12 mouse cellular contexts compared by ENCODE assay signal in the genomic region with DNA sequence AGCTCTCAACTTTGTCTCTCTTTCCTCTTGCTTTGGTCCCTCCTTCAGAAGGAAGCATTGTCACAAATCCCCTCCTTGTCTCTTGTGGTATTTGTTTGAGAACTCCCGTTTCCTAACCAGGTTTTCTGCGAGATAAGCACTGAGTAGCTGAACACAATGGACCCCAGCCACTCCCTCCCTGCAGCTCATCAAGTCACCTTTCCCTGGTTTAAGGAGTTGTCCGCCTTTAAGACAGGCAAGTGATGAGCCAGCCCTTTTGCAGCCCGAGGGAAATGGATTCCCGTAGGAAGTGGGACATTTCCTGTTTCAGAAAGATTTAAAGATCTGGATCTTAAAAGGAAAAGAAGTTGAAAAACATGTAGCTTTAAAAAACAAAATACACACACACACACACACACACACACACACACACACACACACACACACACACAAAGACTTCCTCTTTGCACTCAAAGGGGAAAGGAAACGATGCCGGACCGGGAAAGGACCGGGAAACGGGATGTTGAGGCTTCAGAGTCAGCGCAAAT. TPM values are rescaled to one million over a fixed set of nuclear protein-coding genes. Genes with fewer than 3 reads are reported as not detected.
DNase-seq lines count a peak whose midpoint lies in the region; ATAC-seq and TF ChIP-seq lines count a peak whose summit lies in the region.
"Had no signal": no experiment of that assay in that cellular context is flagged by ENCODE, and none has a peak within 500 bp of the region (broad histone marks: within the 10 kb centered on the region; RNA-seq: fewer than 3 reads in every experiment).

No protein-coding gene starts in this region.

- no peaks in the 10 kb centered on the region for H3K4me1 ChIP-seq in liver, postnatal 0 days (ENCODE audit: insufficient read depth)
- no peaks in the 10 kb centered on the region for H3K4me1 ChIP-seq in hindbrain, postnatal 0 days (ENCODE audit: insufficient read depth, low read length)
- H3K4me1 ChIP-seq: neural tube, embryonic 15.5 days had no signal

- H3K4me3 ChIP-seq in liver, postnatal 0 days (ENCODE audit: low read depth, low read length), result no peak overlapping the region
- no peak overlapping the region for H3K4me3 ChIP-seq in hindbrain, postnatal 0 days (ENCODE audit: low read length)
- H3K4me3 ChIP-seq in left cerebral cortex, adult 2 months, result no peak overlapping the region
- H3K4me3 ChIP-seq: neural tube, embryonic 15.5 days had no signal

- H3K9ac ChIP-seq in liver, postnatal 0 days (replicated peaks), result no peak overlapping the region
- H3K9ac ChIP-seq in hindbrain, postnatal 0 days (replicated peaks; ENCODE audit: low read length), result no peak overlapping the region
- H3K9ac ChIP-seq: neural tube, embryonic 15.5 days had no signal

- TF ChIP-seq EP300 in liver, postnatal 0 days (IDR thresholded peaks at IDR 0.05; ENCODE audit: low read depth), result no peak

- peak; percentile 81 for DNase-seq in 416B (ENCODE audit: low read depth)
- peak; percentile 27 for DNase-seq in MEL-GATA-1-ER (ENCODE audit: extremely low read depth, low read depth)
- peak; percentile 49 to 63 for DNase-seq in heart, postnatal 10 days
- DNase-seq in liver, postnatal 0 days, result peak; percentile 31
- DNase-seq in hindbrain, postnatal 0 days (ENCODE audit: low spot score), result no peak
- DNase-seq in left cerebral cortex, adult 2 months (ENCODE audit: extremely low spot score in 1 of 2, low spot score in 2 of 2), result no peak
- DNase-seq in embryo, embryonic 10 days (ENCODE audit: low spot score), result no peak
- DNase-seq: gastrocnemius, postnatal 14 days; left cerebral cortex, postnatal 4 days; thymus, adult 2 months had no signal

- H3K27me3 ChIP-seq in liver, postnatal 0 days (ENCODE audit: insufficient read depth, low read length), result no peaks in the 10 kb centered on the region
- H3K27me3 ChIP-seq in hindbrain, postnatal 0 days (ENCODE audit: insufficient read depth, low read length), result no peaks in the 10 kb centered on the region
- H3K27me3 ChIP-seq: neural tube, embryonic 15.5 days had no signal

- H3K9me3 ChIP-seq in liver, postnatal 0 days (ENCODE audit: low read length), result no peaks in the 10 kb centered on the region
- H3K9me3 ChIP-seq in hindbrain, postnatal 0 days (ENCODE audit: low read length), result no peaks in the 10 kb centered on the region
- H3K9me3 ChIP-seq: neural tube, embryonic 15.5 days had no signal

- H3K4me2 ChIP-seq in liver, postnatal 0 days (ENCODE audit: low read depth, low read length), result no peak overlapping the region
- no peak overlapping the region for H3K4me2 ChIP-seq in hindbrain, postnatal 0 days (ENCODE audit: low read depth, low read length)
- H3K4me2 ChIP-seq: neural tube, embryonic 15.5 days had no signal

- TF ChIP-seq CTCF in liver, postnatal 0 days (IDR thresholded peaks at IDR 0.05; ENCODE audit: low read depth), result no peak
- no peak for TF ChIP-seq CTCF in hindbrain, postnatal 0 days (IDR thresholded peaks at IDR 0.05; ENCODE audit: low read depth)
- TF ChIP-seq CTCF in left cerebral cortex, adult 2 months (IDR thresholded peaks at IDR 0.05), result no peak

- peak; percentile 78 for ATAC-seq in liver, postnatal 0 days
- no peak for ATAC-seq in erythroblast, adult 5-6 weeks (replicated peaks; ENCODE audit: low FRiP score, poor library complexity, severe bottlenecking)
- no peak for ATAC-seq in hindbrain, postnatal 0 days

- no peaks in the 10 kb centered on the region for H3K36me3 ChIP-seq in liver, postnatal 0 days (replicated peaks; ENCODE audit: insufficient read depth, low read length)
- no peaks in the 10 kb centered on the region for H3K36me3 ChIP-seq in hindbrain, postnatal 0 days (ENCODE audit: insufficient read depth, low read length)
- H3K36me3 ChIP-seq: neural tube, embryonic 15.5 days had no signal

- 19% methylated on average over 11 of the region's 11 CpGs for WGBS in liver, postnatal 0 days (ENCODE audit: insufficient replicate concordance)
- WGBS in hindbrain, postnatal 0 days, result 74% methylated on average over 11 of the region's 11 CpGs

- no peak overlapping the region for H3K27ac ChIP-seq in liver, postnatal 0 days (ENCODE audit: low read depth)
- H3K27ac ChIP-seq in hindbrain, postnatal 0 days, result no peak overlapping the region
- no peak overlapping the region for H3K27ac ChIP-seq in left cerebral cortex, adult 2 months
- H3K27ac ChIP-seq: neural tube, embryonic 15.5 days had no signal

- intact Hi-C loops in heart, postnatal 10 days (cut with DNase I), result loop anchor here (10.0 kb wide), 1 partner anchor 155 kb away; no protein-coding TSS in a partner anchor
- intact Hi-C loops in left cerebral cortex, adult 2 months (cut with DNase I), result loop anchor here (5.0 to 10.0 kb wide), 3 partner anchors 93 to 295 kb away; no protein-coding TSS in a partner anchor

RNA-seq across cellular contexts. Expression of a gene that starts 16.9 kb away (rescaled TPM):
- 10 to 100 TPM; 62.3 to 67.1 TPM for total RNA-seq in heart, postnatal 10 days (2021)
- polyA plus RNA-seq in liver, postnatal 0 days (2015; fragmentation: Nextera tagmentation; extraction: Ambion mirVana), result 12.2 and 15.2 TPM in 2 replicates
- 2.3 and 2.7 TPM in 2 replicates for total RNA-seq in erythroblast, adult 5-6 weeks (2015; ENCODE audit: low replicate concordance)
- 6.1 and 6.9 TPM in 2 replicates for total RNA-seq in erythroblast, adult 5-6 weeks (2017; ENCODE audit: low replicate concordance)
- 9.5 and 10.7 TPM in 2 replicates for total RNA-seq in hindbrain, postnatal 0 days (2014; rRNA removed)
- polyA plus RNA-seq in hindbrain, postnatal 0 days (2015; fragmentation: Nextera tagmentation; extraction: Ambion mirVana), result 13.1 and 15.3 TPM in 2 replicates
- 1 to 10 TPM; 3.8 to 4.4 TPM for total RNA-seq in left cerebral cortex, adult 2 months (2021)

RNA-seq across cellular contexts. Expression of a gene that starts 34.5 kb away (rescaled TPM):
- 10 to 100 TPM; 47.6 to 54.8 TPM for total RNA-seq in heart, postnatal 10 days (2021)
- polyA plus RNA-seq in liver, postnatal 0 days (2015; fragmentation: Nextera tagmentation; extraction: Ambion mirVana), result 9.4 and 12.8 TPM in 2 replicates
- 10.7 and 16.7 TPM in 2 replicates for total RNA-seq in erythroblast, adult 5-6 weeks (2015; ENCODE audit: low replicate concordance)
- 21.0 and 32.3 TPM in 2 replicates for total RNA-seq in erythroblast, adult 5-6 weeks (2017; ENCODE audit: low replicate concordance)
- total RNA-seq in hindbrain, postnatal 0 days (2014; rRNA removed), result 19.8 and 31.9 TPM in 2 replicates
- polyA plus RNA-seq in hindbrain, postnatal 0 days (2015; fragmentation: Nextera tagmentation; extraction: Ambion mirVana), result 12.0 and 16.8 TPM in 2 replicates
- 1 to 10 TPM; 5.6 to 5.9 TPM for total RNA-seq in left cerebral cortex, adult 2 months (2021)

Comparison
In these comparisons a context has a peak if more than half of its experiments do, and no peak if none do; other contexts are left out.
1. DNase-seq: peak in 416B (single experiment), MEL-GATA-1-ER (single experiment), heart, postnatal 10 days (2 of 2) and liver, postnatal 0 days (single experiment); none in hindbrain, postnatal 0 days (single experiment), left cerebral cortex, adult 2 months (0 of 2) and embryo, embryonic 10 days (single experiment).